Mouse (Mus musculus): ENCODE results near the gene Myh2. TPM values are rescaled to one million over a fixed set of nuclear protein-coding genes. Genes with fewer than 3 reads are reported as not detected.

The Myh2 gene
- polyA plus RNA-seq (2015; fragmentation: Nextera tagmentation; extraction: Ambion mirVana): not detected in 2 replicates

DNA sequence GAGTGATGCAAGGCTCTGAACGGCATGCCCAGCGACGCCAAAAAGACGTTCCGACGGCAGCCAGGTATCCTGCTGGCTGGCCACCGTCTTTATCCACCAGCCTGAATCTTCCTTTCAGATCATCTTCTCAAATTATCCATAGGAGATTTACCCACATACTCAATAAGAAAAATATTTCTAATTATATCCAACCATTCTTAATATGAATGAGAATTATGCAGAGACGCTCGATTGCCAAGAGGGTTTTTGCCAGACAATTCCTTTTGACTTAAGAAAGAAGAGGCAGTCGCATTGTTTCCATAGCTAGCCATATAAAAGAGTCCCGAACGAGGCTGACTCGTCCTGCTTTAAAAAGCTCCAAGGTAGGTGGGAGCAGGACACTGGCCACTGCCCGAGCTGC lies at the start of gene Myh2:
TSS of gene Myh2 (plus strand) at position 301 of the 400 bp plus-strand sequence.
- H3K9me3 ChIP-seq (replicated peaks; ENCODE audit: control insufficient read depth, low read length): no peaks in the 10 kb centered on the region

GRCm38 (mm10) chr11:67124943-67125342 lies 45.9 kb upstream of the Myh2 start:
- WGBS (ENCODE audit: insufficient replicate concordance): 84% methylated on average over 7 of the region's 7 CpGs
- Histone ChIP-seq H3K9ac (ENCODE audit: low read depth, low read length) (no peak overlapping the region), H3K4me3 (ENCODE audit: low read depth, low read length) (no peak overlapping the region), H3K27ac (ENCODE audit: low read length) (no peak overlapping the region), H3K36me3 (ENCODE audit: control insufficient read depth, insufficient read depth) (no peaks in the 10 kb centered on the region), H3K4me1 (ENCODE audit: control insufficient read depth, low read depth, low read length) (no peaks in the 10 kb centered on the region), H3K4me2 (ENCODE audit: low read depth, low read length) (no peak overlapping the region), H3K9me3 (replicated peaks; ENCODE audit: control insufficient read depth, low read length) (no peaks in the 10 kb centered on the region), H3K27me3 (ENCODE audit: control insufficient read depth, insufficient read depth, low read depth, low read length) (no peaks in the 10 kb centered on the region)
- ATAC-seq (ENCODE audit: low read depth): no peak

More for the DNA sequence above, at the start of gene Myh2:
- no peak within 1 kb of the TSS for H3K27ac ChIP-seq (ENCODE audit: low read length)
- no peaks in the 10 kb centered on the region for H3K4me1 ChIP-seq (ENCODE audit: control insufficient read depth, low read depth, low read length)
- no peak within 1 kb of the TSS for H3K4me2 ChIP-seq (ENCODE audit: low read depth, low read length)
- WGBS (ENCODE audit: insufficient replicate concordance): 70% methylated on average over 14 of the region's 14 CpGs
- no peaks in the 10 kb centered on the region for H3K36me3 ChIP-seq (ENCODE audit: control insufficient read depth, insufficient read depth)
- no peak within 1 kb of the TSS for H3K9ac ChIP-seq (ENCODE audit: low read depth, low read length)
- no peaks in the 10 kb centered on the region for H3K27me3 ChIP-seq (ENCODE audit: control insufficient read depth, insufficient read depth, low read depth, low read length)
- no peak for ATAC-seq (ENCODE audit: low read depth)
- no peak within 1 kb of the TSS for H3K4me3 ChIP-seq (ENCODE audit: low read depth, low read length)

DNA sequence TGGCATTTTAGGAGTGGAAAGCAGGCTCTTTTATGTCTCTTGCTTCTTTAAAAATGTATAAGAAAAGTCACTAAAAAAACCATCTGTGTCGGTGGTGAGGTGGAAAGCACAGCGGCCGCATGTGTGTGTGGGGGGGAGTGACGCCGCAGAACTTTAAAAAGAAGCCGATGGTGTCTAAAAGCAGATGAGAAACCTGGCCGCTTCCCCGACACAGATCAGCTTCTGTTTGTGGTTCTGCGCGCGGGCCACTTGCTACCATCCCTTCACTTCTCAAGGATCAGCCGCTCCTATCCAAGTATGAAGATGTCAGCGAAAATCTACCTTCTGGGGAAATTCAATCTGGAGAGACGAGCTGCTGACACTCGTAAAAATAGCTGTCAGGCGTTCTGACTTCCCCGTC lies 45.5 kb upstream of the Myh2 start:
- WGBS (ENCODE audit: insufficient replicate concordance): 69% methylated on average over 17 of the region's 17 CpGs
- ATAC-seq (ENCODE audit: low read depth): no peak; the same call in 1 of the 2 replicates
- H3K36me3 ChIP-seq (ENCODE audit: control insufficient read depth, insufficient read depth): no peaks in the 10 kb centered on the region

GRCm38 (mm10) chr11:67133526-67133925 lies 37.3 kb upstream of the Myh2 start:
- 36% methylated on average over 2 of the region's 2 CpGs for WGBS (ENCODE audit: insufficient replicate concordance)
- H3K4me1 ChIP-seq (ENCODE audit: control insufficient read depth, low read depth, low read length): no peaks in the 10 kb centered on the region
- no peak overlapping the region for H3K4me3 ChIP-seq (ENCODE audit: low read depth, low read length)
- H3K9me3 ChIP-seq (replicated peaks; ENCODE audit: control insufficient read depth, low read length): no peaks in the 10 kb centered on the region
- no peak overlapping the region for H3K9ac ChIP-seq (ENCODE audit: low read depth, low read length)
- ATAC-seq (ENCODE audit: low read depth): no peak
- H3K36me3 ChIP-seq (ENCODE audit: control insufficient read depth, insufficient read depth): no peaks in the 10 kb centered on the region
- H3K27ac ChIP-seq (ENCODE audit: low read length): no peak overlapping the region
- H3K27me3 ChIP-seq (ENCODE audit: control insufficient read depth, insufficient read depth, low read depth, low read length): no peaks in the 10 kb centered on the region
- H3K4me2 ChIP-seq (ENCODE audit: low read depth, low read length): no peak overlapping the region

More for the DNA sequence above, 45.5 kb upstream of the Myh2 start:
- H3K4me1 ChIP-seq (ENCODE audit: control insufficient read depth, low read depth, low read length): no peaks in the 10 kb centered on the region
- no peak overlapping the region for H3K9ac ChIP-seq (ENCODE audit: low read depth, low read length)
- no peaks in the 10 kb centered on the region for H3K27me3 ChIP-seq (ENCODE audit: control insufficient read depth, insufficient read depth, low read depth, low read length)
- H3K27ac ChIP-seq (ENCODE audit: low read length): no peak overlapping the region
- H3K4me2 ChIP-seq (ENCODE audit: low read depth, low read length): no peak overlapping the region
- H3K9me3 ChIP-seq (replicated peaks; ENCODE audit: control insufficient read depth, low read length): no peaks in the 10 kb centered on the region
- no peak overlapping the region for H3K4me3 ChIP-seq (ENCODE audit: low read depth, low read length)

DNA sequence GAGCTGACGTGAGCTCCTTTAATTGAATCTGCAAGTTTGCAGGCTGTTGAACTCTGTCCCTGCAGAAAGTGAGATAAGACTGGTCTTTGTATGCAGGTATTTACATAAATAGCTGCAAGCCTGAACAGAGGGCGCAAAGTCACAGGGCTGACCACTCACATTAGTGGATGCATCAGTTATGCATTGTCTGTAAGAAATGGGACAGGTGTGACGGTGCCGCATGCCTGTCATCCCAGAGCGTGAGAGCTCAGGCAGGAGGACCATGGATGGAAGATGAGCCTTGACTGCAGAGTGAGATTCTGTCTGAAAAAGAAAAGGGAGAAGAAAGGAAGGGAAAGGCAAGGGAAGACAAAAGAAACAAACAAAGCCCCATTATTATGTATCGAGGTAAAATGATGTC lies 36.2 kb upstream of the Myh2 start:
- Histone ChIP-seq H3K4me2 (ENCODE audit: low read depth, low read length) (no peak overlapping the region), H3K27me3 (ENCODE audit: control insufficient read depth, insufficient read depth, low read depth, low read length) (no peaks in the 10 kb centered on the region), H3K27ac (ENCODE audit: low read length) (no peak overlapping the region), H3K36me3 (ENCODE audit: control insufficient read depth, insufficient read depth) (no peaks in the 10 kb centered on the region), H3K4me1 (ENCODE audit: control insufficient read depth, low read depth, low read length) (no peaks in the 10 kb centered on the region), H3K4me3 (ENCODE audit: low read depth, low read length) (no peak overlapping the region), H3K9me3 (replicated peaks; ENCODE audit: control insufficient read depth, low read length) (no peaks in the 10 kb centered on the region), H3K9ac (ENCODE audit: low read depth, low read length) (no peak overlapping the region)
- WGBS (ENCODE audit: insufficient replicate concordance): 72% methylated on average over 6 of the region's 6 CpGs
- ATAC-seq (ENCODE audit: low read depth): no peak

- no peak for ATAC-seq (ENCODE audit: low read depth)
- no peak overlapping the region for H3K27ac ChIP-seq (ENCODE audit: low read length)
- no peak overlapping the region for H3K4me2 ChIP-seq (ENCODE audit: low read depth, low read length)
- no peak overlapping the region for H3K9ac ChIP-seq (ENCODE audit: low read depth, low read length)
- H3K4me1 ChIP-seq (ENCODE audit: control insufficient read depth, low read depth, low read length): no peaks in the 10 kb centered on the region
- H3K36me3 ChIP-seq (ENCODE audit: control insufficient read depth, insufficient read depth): no peaks in the 10 kb centered on the region
- H3K9me3 ChIP-seq (replicated peaks; ENCODE audit: control insufficient read depth, low read length): no peaks in the 10 kb centered on the region
- 56% methylated on average over 2 of the region's 2 CpGs for WGBS (ENCODE audit: insufficient replicate concordance)
- no peak overlapping the region for H3K4me3 ChIP-seq (ENCODE audit: low read depth, low read length)
- no peaks in the 10 kb centered on the region for H3K27me3 ChIP-seq (ENCODE audit: control insufficient read depth, insufficient read depth, low read depth, low read length)
Measured at GRCm38 (mm10) chr11:67135532-67135931, 35.3 kb upstream of the Myh2 start.

DNA sequence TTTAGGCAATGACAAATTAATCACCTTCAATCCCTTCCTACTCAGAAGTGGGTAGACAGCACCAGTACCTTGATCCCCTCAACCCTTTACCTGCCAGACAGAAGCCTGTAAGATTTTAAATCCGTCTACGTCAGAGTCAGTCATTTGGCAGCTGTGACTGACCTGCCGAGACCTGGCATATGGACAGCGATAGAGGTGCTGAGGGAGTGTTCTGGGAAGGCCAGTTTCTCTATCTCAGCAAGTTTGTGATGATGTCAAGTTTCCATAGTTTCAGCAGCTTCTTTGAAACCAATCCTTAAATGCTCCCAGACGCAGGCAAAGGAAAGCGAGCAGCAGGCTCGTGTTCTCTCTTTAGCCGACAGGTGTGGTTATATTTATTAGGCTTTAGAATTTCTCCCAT lies 31.3 kb upstream of the Myh2 start:
- no peak overlapping the region for H3K9ac ChIP-seq (ENCODE audit: low read depth, low read length)
- no peak overlapping the region for H3K4me3 ChIP-seq (ENCODE audit: low read depth, low read length)
- ATAC-seq (ENCODE audit: low read depth): no peak
- H3K36me3 ChIP-seq (ENCODE audit: control insufficient read depth, insufficient read depth): no peaks in the 10 kb centered on the region
- H3K4me1 ChIP-seq (ENCODE audit: control insufficient read depth, low read depth, low read length): no peaks in the 10 kb centered on the region
- H3K9me3 ChIP-seq (replicated peaks; ENCODE audit: control insufficient read depth, low read length): no peaks in the 10 kb centered on the region
- H3K27ac ChIP-seq (ENCODE audit: low read length): no peak overlapping the region
- H3K4me2 ChIP-seq (ENCODE audit: low read depth, low read length): no peak overlapping the region
- 66% methylated on average over 8 of the region's 8 CpGs for WGBS (ENCODE audit: insufficient replicate concordance)
- H3K27me3 ChIP-seq (ENCODE audit: control insufficient read depth, insufficient read depth, low read depth, low read length): no peaks in the 10 kb centered on the region

GRCm38 (mm10) chr11:67140175-67140574 lies 30.7 kb upstream of the Myh2 start:
- ATAC-seq (ENCODE audit: low read depth): no peak
- H3K9me3 ChIP-seq (replicated peaks; ENCODE audit: control insufficient read depth, low read length): no peaks in the 10 kb centered on the region
- H3K27me3 ChIP-seq (ENCODE audit: control insufficient read depth, insufficient read depth, low read depth, low read length): no peaks in the 10 kb centered on the region
- no peaks in the 10 kb centered on the region for H3K36me3 ChIP-seq (ENCODE audit: control insufficient read depth, insufficient read depth)
- H3K4me3 ChIP-seq (ENCODE audit: low read depth, low read length): no peak overlapping the region
- no peak overlapping the region for H3K9ac ChIP-seq (ENCODE audit: low read depth, low read length)
- WGBS (ENCODE audit: insufficient replicate concordance): 66% methylated on average over 5 of the region's 5 CpGs
- H3K27ac ChIP-seq (ENCODE audit: low read length): no peak overlapping the region
- no peaks in the 10 kb centered on the region for H3K4me1 ChIP-seq (ENCODE audit: control insufficient read depth, low read depth, low read length)
- no peak overlapping the region for H3K4me2 ChIP-seq (ENCODE audit: low read depth, low read length)

GRCm38 (mm10) chr11:67141031-67141430 lies 29.8 kb upstream of the Myh2 start:
- H3K27me3 ChIP-seq (ENCODE audit: control insufficient read depth, insufficient read depth, low read depth, low read length): no peaks in the 10 kb centered on the region
- no peak for ATAC-seq (ENCODE audit: low read depth)
- H3K4me3 ChIP-seq (ENCODE audit: low read depth, low read length): no peak overlapping the region
- H3K27ac ChIP-seq (ENCODE audit: low read length): no peak overlapping the region
- H3K4me1 ChIP-seq (ENCODE audit: control insufficient read depth, low read depth, low read length): no peaks in the 10 kb centered on the region
- H3K36me3 ChIP-seq (ENCODE audit: control insufficient read depth, insufficient read depth): no peaks in the 10 kb centered on the region
- no peak overlapping the region for H3K9ac ChIP-seq (ENCODE audit: low read depth, low read length)
- no peak overlapping the region for H3K4me2 ChIP-seq (ENCODE audit: low read depth, low read length)
- WGBS (ENCODE audit: insufficient replicate concordance): 47% methylated on average over 6 of the region's 6 CpGs
- H3K9me3 ChIP-seq (replicated peaks; ENCODE audit: control insufficient read depth, low read length): no peaks in the 10 kb centered on the region

Measured in liver, embryonic 16.5 days (tissue).